Mouse (Mus musculus): Measurements from ENCODE around the gene Cklf.

GRCm38 (mm10) chr8:104230377-104230776 is 20.3 kb upstream of the Cklf start:
- no peak for TF ChIP-seq POLR2A (IDR thresholded peaks at IDR 0.05; ENCODE audit: control insufficient read depth, extremely low read depth, insufficient read depth, low read length, poor library complexity)
- no peak for TF ChIP-seq CTCF (IDR thresholded peaks at IDR 0.05; ENCODE audit: borderline replicate concordance, control insufficient read depth, extremely low read depth, insufficient read depth, low read length, poor library complexity)
